Mouse (Mus musculus) neural tube, embryonic 13.5 days (tissue): ENCODE data around the gene Bnipl. TPM values are rescaled to one million over a fixed set of nuclear protein-coding genes. Genes with fewer than 3 reads are reported as not detected.

Experiments used
- ATAC-seq: fragments of 200-750 bp; cut with Nextera tagmentation; 2 replicates; pipeline ENCODE4 v1.8.0; 2017; ENCODE audit warnings: low read depth, mild to moderate bottlenecking, moderate TSS enrichment, moderate library complexity
- H3K27ac ChIP-seq: fragments of 300-500 bp; sonication (generic); replicated peaks from 2 replicates; pipeline ENCODE4 v1.5.1; 2015; ENCODE audit warnings: moderate library complexity, mild to moderate bottlenecking, inconsistent platforms
- H3K27me3 ChIP-seq: fragments of 300-500 bp; sonication (generic); 2 replicates; pipeline ENCODE4 v1.6.1; 2015; ENCODE audit warnings: mild to moderate bottlenecking, inconsistent platforms
- H3K36me3 ChIP-seq: fragments of 300-500 bp; sonication (generic); 2 replicates; pipeline ENCODE4 v1.6.1; 2015; ENCODE audit warnings: mild to moderate bottlenecking, inconsistent platforms
- H3K4me1 ChIP-seq: fragments of 300-500 bp; sonication (generic); replicated peaks from 2 replicates; pipeline ENCODE4 v1.6.1; 2015; ENCODE audit warnings: inconsistent platforms
- H3K4me2 ChIP-seq: fragments of 300-500 bp; sonication (generic); 2 replicates; pipeline ENCODE4 v1.6.1; 2015; ENCODE audit warnings: inconsistent platforms, mild to moderate bottlenecking, moderate library complexity
- H3K4me3 ChIP-seq: fragments of 300-500 bp; sonication (generic); 2 replicates; pipeline ENCODE4 v1.5.1; 2015; ENCODE audit warnings: mild to moderate bottlenecking, inconsistent platforms
- H3K9ac ChIP-seq: fragments of 300-500 bp; sonication (generic); 2 replicates; pipeline ENCODE4 v1.6.1; 2015; ENCODE audit warnings: moderate library complexity, mild to moderate bottlenecking, inconsistent platforms
- H3K9me3 ChIP-seq: fragments of 300-500 bp; sonication (generic); 2 replicates; pipeline ENCODE4 v1.6.1; 2016; ENCODE audit warnings: inconsistent platforms
- WGBS: fragments of 180-500 bp; shearing (Covaris S2); methylation state at CpG from one replicate; pipeline ENCODE4 v1.1.7; 2015; 5-methylcytosine and 5-hydroxymethylcytosine counted together
- polyA plus RNA-seq: library from polyadenylated mRNA; unstranded; fragments of >200 nt; fragmentation: Nextera tagmentation; extraction: Ambion mirVana; gene quantifications from 2 replicates; pipeline ENCODE4 v1.2.1, GENCODE M21; 2015

The Bnipl gene
- polyA plus RNA-seq, 1 experiment from 2014 or later = not detected

- Histone ChIP-seq H3K36me3 (no peaks in the 10 kb centered on the region), H3K4me1 (peaks cover 14% of the 10 kb centered on the region), H3K4me2 (no peak overlapping the region), H3K9ac (no peak overlapping the region), H3K4me3 (no peak overlapping the region), H3K27ac (no peak overlapping the region), H3K9me3 (no peaks in the 10 kb centered on the region), H3K27me3 (no peaks in the 10 kb centered on the region)
- 83% methylated on average over 5 of the region's 5 CpGs for WGBS
- no peak for ATAC-seq
Measured at GRCm38 (mm10) chr3:95276428-95276934, 25.5 kb upstream of the Bnipl start.

DNA sequence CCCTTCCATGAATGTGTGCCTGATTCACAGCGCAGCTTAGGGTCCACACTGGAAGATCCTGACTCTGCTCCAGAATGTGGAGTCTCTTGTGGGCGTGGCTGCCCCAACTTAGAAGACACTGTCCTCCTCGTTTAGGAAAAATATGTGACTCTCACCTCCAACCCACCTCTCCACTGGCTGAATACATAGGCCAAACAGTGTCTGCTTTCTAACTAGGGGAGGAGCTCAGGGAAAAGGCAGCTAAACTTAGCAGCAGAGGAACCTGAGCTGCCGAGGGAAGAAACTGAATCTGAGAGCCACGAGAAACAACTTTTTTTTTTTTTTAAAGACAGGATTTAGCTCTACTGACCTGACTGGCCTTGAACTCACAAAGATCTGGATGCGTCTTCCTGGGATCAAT, 24.2 kb upstream of the Bnipl start:
- Histone ChIP-seq H3K4me3 (no peak overlapping the region), H3K27me3 (no peaks in the 10 kb centered on the region), H3K9me3 (no peaks in the 10 kb centered on the region), H3K27ac (no peak overlapping the region), H3K36me3 (no peaks in the 10 kb centered on the region), H3K9ac (no peak overlapping the region), H3K4me1 (peaks cover 6% of the 10 kb centered on the region; the same call in 1 of the 2 replicates), H3K4me2 (no peak overlapping the region)
- no peak for ATAC-seq
- WGBS = 89% methylated on average over 6 of the region's 6 CpGs

DNA sequence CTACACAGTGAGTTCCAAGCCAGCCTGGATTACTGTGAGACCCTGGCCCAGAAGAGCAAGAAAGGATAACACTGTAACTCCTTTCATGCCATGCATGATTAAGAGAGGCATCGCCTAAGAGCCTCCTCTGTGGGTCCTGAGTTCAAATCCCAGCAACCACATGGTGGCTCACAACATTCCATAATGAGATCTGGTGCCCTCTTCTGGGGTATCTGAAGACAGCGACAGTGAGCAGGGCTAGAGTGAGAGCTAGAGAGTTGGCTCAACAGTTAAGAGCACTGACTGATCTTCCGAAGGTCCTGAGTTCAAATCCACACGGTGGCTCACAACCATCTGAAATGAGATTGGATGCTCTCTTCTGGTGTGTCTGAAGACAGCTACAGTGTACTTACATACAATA, 23.5 kb upstream of the Bnipl start:
- WGBS = 90% methylated on average over 4 of the region's 4 CpGs
- ATAC-seq = no peak
- no peak overlapping the region for H3K4me3 ChIP-seq

DNA sequence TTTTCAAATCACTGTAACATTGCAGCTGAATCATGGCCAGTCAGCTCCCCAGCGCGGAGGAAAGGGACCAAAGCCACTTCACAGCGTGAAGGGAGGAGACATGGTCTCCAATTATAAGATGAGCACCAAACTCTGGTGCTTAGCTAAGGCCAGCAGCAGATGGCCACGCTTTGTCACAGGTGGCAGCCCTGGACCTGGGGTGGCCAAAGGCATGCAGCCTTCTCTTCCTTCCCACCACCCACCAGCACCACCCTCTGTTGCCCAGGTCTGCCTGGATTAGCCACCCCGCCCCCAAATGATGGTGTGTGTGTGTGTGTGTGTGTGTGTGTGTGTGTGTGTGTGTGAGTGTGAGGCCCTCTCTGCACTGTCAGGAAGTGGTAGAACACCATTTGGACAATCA, 22.5 kb upstream of the Bnipl start:
- H3K27me3 ChIP-seq = no peaks in the 10 kb centered on the region
- no peak overlapping the region for H3K4me2 ChIP-seq
- WGBS = 81% methylated on average over 5 of the region's 5 CpGs
- no peak overlapping the region for H3K9ac ChIP-seq
- no peaks in the 10 kb centered on the region for H3K4me1 ChIP-seq
- H3K4me3 ChIP-seq = no peak overlapping the region
- H3K27ac ChIP-seq = no peak overlapping the region
- no peaks in the 10 kb centered on the region for H3K9me3 ChIP-seq
- H3K36me3 ChIP-seq = peaks cover 14% of the 10 kb centered on the region
- no peak for ATAC-seq

More for the DNA sequence above, 23.5 kb upstream of the Bnipl start:
- H3K9ac ChIP-seq = no peak overlapping the region
- H3K27ac ChIP-seq = no peak overlapping the region
- H3K36me3 ChIP-seq = peaks cover 4% of the 10 kb centered on the region; the same call in 1 of the 2 replicates
- H3K27me3 ChIP-seq = no peaks in the 10 kb centered on the region
- no peak overlapping the region for H3K4me2 ChIP-seq
- peaks cover under 1% of the 10 kb centered on the region; the same call in 1 of the 2 replicates for H3K4me1 ChIP-seq
- H3K9me3 ChIP-seq = no peaks in the 10 kb centered on the region

DNA sequence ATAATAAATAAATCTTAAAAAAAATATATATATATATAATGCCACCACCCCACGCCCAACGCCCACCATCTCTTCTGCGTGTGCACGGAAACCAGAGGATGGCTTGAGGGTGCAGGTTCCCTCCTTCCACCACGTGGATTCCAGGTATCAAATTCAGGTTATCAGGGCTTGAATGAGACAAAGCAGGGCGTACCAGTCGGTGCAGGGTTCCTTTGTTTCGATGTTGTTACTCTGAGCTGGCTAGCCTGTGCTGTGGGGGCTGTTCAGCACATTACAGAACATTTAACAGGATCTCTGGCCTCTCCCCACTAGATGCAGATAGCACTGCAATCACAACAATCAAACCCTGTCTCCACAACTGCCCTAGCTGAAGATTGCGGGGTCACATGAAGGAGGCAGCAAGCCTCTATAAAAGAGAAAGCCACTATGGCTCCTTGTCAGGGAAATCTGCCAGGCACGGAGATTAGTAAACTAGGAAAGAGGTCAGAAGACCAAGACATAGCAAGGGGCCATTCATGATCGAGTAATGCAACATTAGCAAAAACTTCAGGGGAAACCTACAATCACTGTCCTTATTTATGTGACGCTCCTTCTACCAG, 19.9 kb upstream of the Bnipl start:
- H3K27me3 ChIP-seq = no peaks in the 10 kb centered on the region
- no peaks in the 10 kb centered on the region for H3K9me3 ChIP-seq
- ATAC-seq = no peak
- H3K4me2 ChIP-seq = no peak overlapping the region
- no peaks in the 10 kb centered on the region for H3K4me1 ChIP-seq
- H3K27ac ChIP-seq = no peak overlapping the region
- H3K4me3 ChIP-seq = no peak overlapping the region
- H3K9ac ChIP-seq = no peak overlapping the region
- 88% methylated on average over 12 of the region's 12 CpGs for WGBS
- peaks cover 40% of the 10 kb centered on the region for H3K36me3 ChIP-seq

DNA sequence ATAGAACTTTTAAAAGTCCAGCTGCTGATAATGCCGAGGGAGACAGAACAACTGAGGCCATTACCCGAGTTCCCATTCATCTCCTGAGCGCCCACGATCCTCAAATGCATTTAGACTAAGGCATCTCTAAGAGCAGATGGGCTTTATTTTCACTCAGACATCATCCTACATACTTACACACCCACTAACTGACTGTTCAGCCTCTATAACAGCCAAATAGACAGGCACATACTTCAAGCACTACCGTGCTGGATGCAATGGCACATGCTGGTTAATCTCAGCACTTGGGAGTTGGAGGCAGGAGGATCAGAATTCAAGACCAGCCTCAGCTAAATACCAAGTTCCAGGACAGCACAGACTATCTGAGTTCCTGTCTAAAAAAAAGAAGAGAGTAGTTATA, 18.8 kb upstream of the Bnipl start:
- Histone ChIP-seq H3K4me3 (no peak overlapping the region), H3K9me3 (no peaks in the 10 kb centered on the region), H3K9ac (no peak overlapping the region), H3K4me1 (no peaks in the 10 kb centered on the region), H3K36me3 (peaks cover 47% of the 10 kb centered on the region), H3K27me3 (no peaks in the 10 kb centered on the region), H3K4me2 (no peak overlapping the region), H3K27ac (no peak overlapping the region)
- ATAC-seq = no peak
- 84% methylated on average over 5 of the region's 5 CpGs for WGBS

- no peak overlapping the region for H3K4me2 ChIP-seq
- no peaks in the 10 kb centered on the region for H3K27me3 ChIP-seq
- peaks cover 65% of the 10 kb centered on the region for H3K36me3 ChIP-seq
- no peak overlapping the region for H3K9ac ChIP-seq
- no peak for ATAC-seq
- no peak overlapping the region for H3K4me3 ChIP-seq
- no peaks in the 10 kb centered on the region for H3K9me3 ChIP-seq
- H3K4me1 ChIP-seq = no peaks in the 10 kb centered on the region
- no peak overlapping the region for H3K27ac ChIP-seq
Measured at GRCm38 (mm10) chr3:95267855-95268254, 16.9 kb upstream of the Bnipl start.

- Histone ChIP-seq H3K4me1 (no peaks in the 10 kb centered on the region), H3K4me3 (no peak overlapping the region), H3K9ac (no peak overlapping the region), H3K36me3 (peaks cover 82% of the 10 kb centered on the region), H3K9me3 (no peaks in the 10 kb centered on the region), H3K27me3 (no peaks in the 10 kb centered on the region), H3K4me2 (no peak overlapping the region), H3K27ac (no peak overlapping the region)
- no peak for ATAC-seq
- WGBS = 97% methylated on average over 3 of the region's 3 CpGs
Measured at GRCm38 (mm10) chr3:95266052-95266451, 15.1 kb upstream of the Bnipl start.

DNA sequence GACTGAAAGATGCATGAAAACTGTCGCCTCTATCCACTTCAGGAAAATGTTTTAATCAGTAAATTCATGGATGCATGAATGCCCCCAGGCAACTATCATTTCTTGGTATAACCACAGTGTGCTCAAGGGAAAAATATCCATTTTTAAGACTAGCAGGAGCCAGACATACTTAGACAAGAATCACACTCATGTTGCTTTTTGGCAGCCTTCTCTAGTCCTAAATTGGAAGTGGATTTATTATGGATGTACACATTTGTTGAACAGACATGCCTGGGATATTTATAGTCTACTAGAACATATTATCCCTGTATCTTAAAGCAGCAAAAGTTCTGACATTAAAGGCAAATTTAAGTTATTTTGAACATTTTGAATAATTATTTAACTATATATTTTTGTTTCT, 13.7 kb upstream of the Bnipl start:
- peaks cover 91% of the 10 kb centered on the region for H3K36me3 ChIP-seq
- ATAC-seq = no peak
- H3K4me1 ChIP-seq = no peaks in the 10 kb centered on the region
- no peak overlapping the region for H3K4me3 ChIP-seq
- no peaks in the 10 kb centered on the region for H3K9me3 ChIP-seq
- 57% methylated on average over 1 of the region's 1 CpGs for WGBS
- H3K4me2 ChIP-seq = no peak overlapping the region
- no peak overlapping the region for H3K27ac ChIP-seq
- H3K9ac ChIP-seq = no peak overlapping the region
- no peaks in the 10 kb centered on the region for H3K27me3 ChIP-seq

DNA sequence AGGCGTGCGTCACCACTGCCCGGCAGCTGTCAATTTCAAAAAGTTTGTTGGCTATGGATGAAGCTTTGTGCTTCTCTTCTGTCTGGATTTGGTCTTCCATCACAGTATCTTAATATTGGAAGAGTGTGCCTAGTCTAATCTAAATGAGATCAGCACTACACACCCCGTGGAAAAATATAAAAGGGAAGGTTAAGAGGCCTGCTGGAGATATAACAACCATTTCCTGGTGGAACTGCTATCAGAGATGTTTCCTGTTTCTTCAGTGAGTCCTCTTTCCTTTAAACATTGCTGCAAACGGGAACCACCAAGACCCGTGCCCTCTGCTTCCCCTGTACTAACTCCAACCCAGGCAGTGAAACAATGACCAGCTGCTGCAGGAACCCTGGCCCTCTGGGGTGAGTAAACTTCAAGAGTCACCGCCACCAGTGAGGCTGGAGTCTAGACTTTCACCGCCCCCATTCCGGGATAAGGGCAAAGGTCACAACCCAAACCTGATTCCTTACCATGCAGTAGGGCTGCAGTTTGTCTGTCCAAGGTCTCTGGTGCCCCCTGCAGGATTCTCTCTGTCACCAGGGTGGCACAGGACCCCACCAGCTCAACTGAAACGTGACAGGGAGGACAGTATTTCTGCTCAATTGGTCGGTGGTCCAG, 12.2 kb upstream of the Bnipl start:
- H3K9me3 ChIP-seq = no peaks in the 10 kb centered on the region
- H3K9ac ChIP-seq = no peak overlapping the region
- H3K27ac ChIP-seq = no peak overlapping the region
- H3K36me3 ChIP-seq = peaks cover 92% of the 10 kb centered on the region
- no peaks in the 10 kb centered on the region for H3K27me3 ChIP-seq
- ATAC-seq = no peak
- H3K4me3 ChIP-seq = no peak overlapping the region
- H3K4me2 ChIP-seq = no peak overlapping the region
- 51% methylated on average over 11 of the region's 11 CpGs for WGBS
- no peaks in the 10 kb centered on the region for H3K4me1 ChIP-seq

DNA sequence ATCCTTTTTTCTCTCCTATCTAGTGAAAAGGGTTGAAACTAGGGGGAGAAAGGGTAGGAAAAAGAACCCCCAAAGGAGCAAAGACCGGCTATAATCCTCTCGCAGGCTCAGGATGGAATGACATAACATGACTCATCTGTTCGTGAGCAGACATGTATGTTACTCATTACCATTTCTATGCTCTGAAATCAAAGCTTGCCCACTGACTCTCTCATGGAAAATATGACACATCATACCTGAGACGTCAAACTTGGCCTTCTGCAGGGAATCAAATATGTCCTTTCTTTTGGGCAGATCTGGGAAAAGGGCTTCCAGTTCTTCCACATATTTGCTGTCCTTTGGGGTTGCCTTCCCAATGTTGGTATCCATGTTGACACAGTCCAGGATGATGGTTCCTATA, 11.0 kb upstream of the Bnipl start:
- WGBS = 93% methylated on average over 4 of the region's 4 CpGs
- Histone ChIP-seq H3K36me3 (peaks cover 91% of the 10 kb centered on the region), H3K9ac (no peak overlapping the region), H3K4me1 (no peaks in the 10 kb centered on the region), H3K27me3 (no peaks in the 10 kb centered on the region), H3K4me2 (no peak overlapping the region), H3K27ac (no peak overlapping the region), H3K4me3 (no peak overlapping the region), H3K9me3 (no peaks in the 10 kb centered on the region)
- no peak for ATAC-seq

DNA sequence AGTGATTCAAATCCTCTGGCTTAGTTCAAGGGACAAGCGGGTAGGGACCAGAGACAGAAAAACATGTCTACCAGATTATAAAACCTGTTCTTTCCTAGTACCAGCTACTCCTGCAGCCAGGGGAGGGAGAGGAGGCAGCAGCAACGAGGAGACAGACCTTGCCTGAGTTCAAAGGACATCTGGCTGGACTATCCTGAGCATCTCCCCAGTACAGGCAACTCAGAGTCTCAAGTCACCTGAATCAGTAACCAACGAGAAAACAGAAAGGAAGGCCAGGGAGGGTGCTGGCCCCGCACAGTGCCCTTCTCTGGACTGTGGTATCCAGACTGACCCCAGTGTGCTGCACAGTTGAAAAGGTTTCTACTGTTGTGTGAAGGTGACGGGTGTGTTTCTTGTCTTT, 5.9 kb upstream of the Bnipl start:
- H3K27me3 ChIP-seq = no peaks in the 10 kb centered on the region
- H3K36me3 ChIP-seq = peaks cover 90% of the 10 kb centered on the region
- H3K4me3 ChIP-seq = no peak overlapping the region
- WGBS = 85% methylated on average over 5 of the region's 5 CpGs
- H3K9me3 ChIP-seq = no peaks in the 10 kb centered on the region
- H3K27ac ChIP-seq = no peak overlapping the region
- ATAC-seq = no peak
- H3K4me2 ChIP-seq = no peak overlapping the region
- H3K4me1 ChIP-seq = no peaks in the 10 kb centered on the region
- H3K9ac ChIP-seq = no peak overlapping the region

- no peak overlapping the region for H3K4me2 ChIP-seq
- no peak overlapping the region for H3K4me3 ChIP-seq
- peaks cover 53% of the 10 kb centered on the region for H3K36me3 ChIP-seq
- WGBS = 86% methylated on average over 5 of the region's 5 CpGs
- H3K9ac ChIP-seq = no peak overlapping the region
- H3K9me3 ChIP-seq = no peaks in the 10 kb centered on the region
- H3K27ac ChIP-seq = no peak overlapping the region
- ATAC-seq = no peak
- no peaks in the 10 kb centered on the region for H3K4me1 ChIP-seq
- H3K27me3 ChIP-seq = no peaks in the 10 kb centered on the region
Measured at GRCm38 (mm10) chr3:95250361-95250760, 632 bp downstream of the Bnipl start.
